Mouse (Mus musculus) layer of hippocampus, adult 2 months (tissue): ENCODE results near the gene Sipa1l3. TPM values are rescaled to one million over a fixed set of nuclear protein-coding genes. Genes with fewer than 3 reads are reported as not detected.

ENCODE experiments used
- DNase-seq, 2 experiments: peaks; one replicate each; pipeline ENCODE4 v3.0.0; 2022; ENCODE audit warnings: low spot score in 2 of 2
- H3K27ac ChIP-seq: fragments of 200-600 bp; 2 replicates; pipeline ENCODE4 v1.8.1; 2022
- H3K4me3 ChIP-seq: fragments of 200-600 bp; 2 replicates; pipeline ENCODE4 v1.8.1; 2022; ENCODE audit warnings: mild to moderate bottlenecking
- CTCF ChIP-seq: fragments of 200-600 bp; conservative IDR thresholded peaks from 2 replicates; pipeline ENCODE4 v1.8.1; 2022; ENCODE audit warnings: antibody characterized with exemption, mild to moderate bottlenecking, moderate library complexity
- total RNA-seq, 2 experiments: library from RNA; stranded (reverse); gene quantifications; 2 replicates each; pipeline ENCODE4 v1.2.3; 2021

Gene Sipa1l3
- total RNA-seq, 2 experiments from 2014 or later, result 240 to 260 TPM

DNA sequence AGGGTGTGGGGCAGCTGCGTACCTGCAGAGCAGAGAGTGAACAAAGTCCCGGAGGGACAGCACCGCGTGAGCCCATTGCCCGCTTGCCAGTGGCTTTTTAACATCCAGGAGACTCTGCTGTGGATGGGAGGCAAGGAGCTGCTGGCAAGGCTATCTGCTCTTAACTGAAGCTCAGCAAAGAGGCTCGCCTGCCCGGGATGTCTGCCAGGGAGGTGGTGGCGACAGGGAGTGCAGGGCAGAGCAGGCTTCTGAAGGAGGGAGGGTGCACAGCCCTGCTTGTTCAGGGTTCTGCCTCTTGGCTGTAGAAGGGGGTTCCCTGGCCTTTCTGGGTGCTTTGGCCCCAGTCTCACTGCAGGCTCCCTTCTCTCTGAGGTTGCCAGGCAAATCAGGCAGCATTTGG, 164.3 kb downstream of the Sipa1l3 start:
- H3K27ac ChIP-seq, result peak overlapping the region; percentile 52; the same call in 1 of the 2 replicates
- TF ChIP-seq CTCF, result peak; percentile 60
- peak; percentile 58 to 75 for DNase-seq
- no peak overlapping the region for H3K4me3 ChIP-seq

DNA sequence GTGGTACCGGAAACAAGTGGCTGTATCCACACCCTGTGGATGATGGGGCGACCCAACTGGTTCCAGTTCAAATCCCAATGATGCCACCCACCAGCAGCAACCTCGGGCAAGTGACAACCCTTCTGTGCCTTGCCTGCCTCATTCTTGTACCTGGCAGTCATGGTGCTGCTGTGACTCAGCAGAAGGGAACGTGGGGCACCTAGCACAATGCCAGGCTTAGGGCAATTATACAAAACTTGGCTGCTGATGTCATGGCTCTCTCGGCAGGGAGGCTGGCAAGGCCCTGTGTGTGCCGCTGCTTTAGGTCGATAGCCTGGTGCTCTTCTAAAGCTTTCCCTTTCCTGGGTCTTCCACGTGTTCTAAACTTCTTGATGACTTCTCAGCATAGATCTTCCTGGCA, 166.2 kb downstream of the Sipa1l3 start:
- Histone ChIP-seq H3K4me3 (no peak overlapping the region), H3K27ac (peak overlapping the region; percentile 15; the same call in 1 of the 2 replicates)
- TF ChIP-seq CTCF, result no peak
- DNase-seq, result no peak

DNA sequence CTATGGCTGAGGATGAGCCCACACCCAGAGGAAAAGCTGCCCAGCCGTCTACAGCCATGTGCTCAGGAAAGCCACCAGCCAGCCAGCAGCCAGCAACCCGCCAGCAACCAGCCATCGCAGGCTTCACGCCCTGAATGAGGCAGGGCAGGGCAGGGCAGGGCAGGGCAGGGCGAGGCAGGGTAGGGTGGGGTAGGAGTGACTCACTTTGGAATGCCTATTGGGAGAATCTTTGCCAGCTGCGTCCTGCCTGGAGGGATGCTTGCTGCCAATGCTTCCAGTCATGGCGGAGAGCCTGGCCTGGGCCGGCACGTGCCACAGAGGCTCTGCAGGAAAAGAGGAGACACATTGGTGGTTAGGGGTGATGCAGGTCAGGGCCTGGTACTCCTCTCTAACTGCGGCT, 168.0 kb downstream of the Sipa1l3 start:
- Histone ChIP-seq H3K27ac (peak overlapping the region; percentile 64), H3K4me3 (no peak overlapping the region)
- no peak for TF ChIP-seq CTCF
- no peak for DNase-seq

DNA sequence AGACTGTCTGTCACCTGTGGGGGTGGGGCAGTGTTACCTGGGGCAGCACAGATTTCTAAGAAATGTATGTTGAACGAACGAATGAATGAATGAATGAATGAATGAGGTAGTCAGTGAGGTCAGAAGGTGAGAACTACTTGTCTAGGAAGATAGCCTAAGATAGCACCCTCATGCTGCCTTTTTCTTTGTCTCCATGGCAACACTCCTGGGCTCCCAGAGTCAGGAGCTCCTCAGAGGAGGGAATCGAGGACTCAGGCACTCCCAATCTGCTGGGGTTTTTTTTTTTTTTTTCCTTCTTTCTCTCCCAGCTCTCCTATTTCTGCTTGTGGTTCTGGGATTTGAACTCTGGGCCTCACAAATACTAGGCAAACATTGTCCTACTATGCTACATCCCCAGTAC, 172.2 kb downstream of the Sipa1l3 start:
- DNase-seq, result no peak
- peak overlapping the region; percentile 62 for H3K27ac ChIP-seq
- no peak overlapping the region for H3K4me3 ChIP-seq
- no peak for TF ChIP-seq CTCF

DNA sequence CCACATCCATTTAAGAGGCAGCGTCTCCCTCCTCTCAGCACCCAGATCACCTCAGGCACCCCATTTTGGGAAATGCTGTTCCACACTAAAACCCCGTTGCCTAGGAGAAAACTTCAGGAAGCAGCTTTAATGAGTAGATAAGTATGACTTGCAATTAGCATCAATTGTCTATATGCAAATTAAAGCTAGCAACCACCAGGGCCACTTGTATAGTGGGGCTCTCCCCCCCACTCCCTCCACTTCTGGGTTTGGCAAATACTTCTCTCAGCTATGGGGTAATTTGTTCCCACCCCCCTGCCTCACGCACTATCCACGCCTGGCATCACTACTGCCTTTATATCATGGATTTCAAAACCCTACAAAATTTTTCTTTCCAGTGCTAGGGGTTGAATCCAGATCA, 172.9 kb downstream of the Sipa1l3 start:
- no peak for DNase-seq
- Histone ChIP-seq H3K4me3 (no peak overlapping the region), H3K27ac (peak overlapping the region; percentile 62)
- no peak for TF ChIP-seq CTCF

DNA sequence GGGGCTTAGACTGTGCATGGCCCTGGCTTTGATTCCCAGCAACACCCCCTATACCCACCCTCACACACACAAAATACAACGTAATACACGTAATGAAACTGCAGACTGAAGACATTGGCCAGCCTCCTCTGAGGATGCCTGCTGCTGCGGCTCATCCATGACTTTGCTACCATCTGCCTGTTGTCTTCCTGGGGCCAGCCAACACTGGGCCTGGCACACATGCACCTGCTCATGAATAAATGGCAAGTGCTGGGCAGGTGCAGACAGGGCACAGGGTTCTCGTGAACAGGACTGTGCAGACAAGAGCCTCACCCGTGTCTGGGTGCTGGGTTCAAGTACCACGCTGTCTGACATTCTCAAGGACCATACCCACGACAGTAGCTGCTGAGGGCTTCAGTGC, 174.7 kb downstream of the Sipa1l3 start:
- no peak for TF ChIP-seq CTCF
- no peak for DNase-seq
- peak overlapping the region; percentile 81 for H3K27ac ChIP-seq
- no peak overlapping the region for H3K4me3 ChIP-seq

DNA sequence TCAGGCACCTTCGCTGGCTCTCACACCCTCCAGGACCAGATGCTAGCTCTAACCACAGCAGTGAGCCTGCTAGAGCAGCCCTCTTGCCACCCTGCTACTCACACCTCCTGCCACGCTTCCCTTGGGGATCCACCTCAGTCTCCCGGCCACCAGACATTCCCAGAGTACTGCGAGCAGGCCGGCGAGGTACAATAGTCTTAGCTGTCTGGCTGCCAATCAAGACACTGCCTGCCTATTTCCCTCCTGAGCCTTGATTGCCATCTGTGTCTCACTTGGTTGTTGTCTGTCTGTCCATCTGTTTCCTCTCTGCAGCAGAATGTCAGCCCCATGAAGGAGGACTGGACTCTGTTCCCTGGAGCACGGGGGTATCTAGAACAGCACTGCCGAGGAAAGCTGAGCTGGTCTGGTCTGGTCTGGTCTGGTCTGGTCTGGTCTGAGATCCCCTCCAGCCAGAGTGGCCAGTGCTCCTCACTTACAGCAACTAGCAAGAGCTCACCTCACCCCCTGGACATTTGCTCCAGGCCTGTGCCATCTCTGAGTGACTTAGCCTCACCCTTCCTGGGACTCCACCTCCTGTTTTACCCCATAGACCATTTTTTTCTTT, 175.8 kb downstream of the Sipa1l3 start:
- no peak for TF ChIP-seq CTCF
- peak overlapping the region; percentile 81 for H3K27ac ChIP-seq
- DNase-seq, result peak; percentile 50 to 58
- no peak overlapping the region for H3K4me3 ChIP-seq

DNA sequence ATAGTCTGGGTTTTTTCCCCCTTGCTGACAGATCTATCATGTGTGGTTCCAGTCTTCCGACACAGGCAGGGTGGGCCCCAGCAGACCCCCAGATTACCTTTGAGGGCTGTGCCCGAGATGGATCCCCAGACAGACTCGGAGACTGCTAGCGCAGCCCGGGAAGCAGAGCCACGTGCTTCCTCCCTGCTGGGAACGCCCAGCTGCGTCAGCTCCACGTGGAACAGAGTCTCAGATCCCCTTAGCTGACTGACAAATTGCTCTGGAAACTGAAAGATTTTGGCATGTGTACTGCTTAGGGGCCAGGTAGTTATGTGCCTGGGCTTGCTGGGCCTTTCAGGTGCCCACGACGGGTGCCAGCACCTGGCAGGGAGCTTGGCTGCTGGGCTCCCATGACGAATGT, 176.7 kb downstream of the Sipa1l3 start:
- Histone ChIP-seq H3K4me3 (no peak overlapping the region), H3K27ac (peak overlapping the region; percentile 81)
- no peak for DNase-seq
- no peak for TF ChIP-seq CTCF

DNA sequence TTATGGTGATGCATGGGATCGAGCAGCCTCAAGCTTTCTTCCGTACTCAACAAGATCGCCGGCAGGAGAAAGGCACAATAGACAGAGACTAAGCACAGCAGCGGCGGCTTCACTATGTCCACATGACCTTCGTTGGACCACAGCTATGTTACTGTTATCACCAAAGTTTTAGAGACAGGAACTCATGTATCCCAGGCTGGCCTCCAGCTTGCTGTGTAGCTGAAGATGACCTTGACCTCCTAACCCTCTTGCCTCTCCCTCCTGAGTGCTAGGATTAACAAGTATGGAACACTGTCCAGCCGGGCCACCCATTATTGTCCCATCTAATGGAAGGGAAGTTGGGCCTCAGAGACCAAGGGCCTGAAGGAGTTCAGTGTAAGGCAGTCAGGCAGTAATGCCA, 177.6 kb downstream of the Sipa1l3 start:
- Histone ChIP-seq H3K4me3 (no peak overlapping the region), H3K27ac (peak overlapping the region; percentile 81; the same call in 1 of the 2 replicates)
- no peak for TF ChIP-seq CTCF
- no peak for DNase-seq

DNA sequence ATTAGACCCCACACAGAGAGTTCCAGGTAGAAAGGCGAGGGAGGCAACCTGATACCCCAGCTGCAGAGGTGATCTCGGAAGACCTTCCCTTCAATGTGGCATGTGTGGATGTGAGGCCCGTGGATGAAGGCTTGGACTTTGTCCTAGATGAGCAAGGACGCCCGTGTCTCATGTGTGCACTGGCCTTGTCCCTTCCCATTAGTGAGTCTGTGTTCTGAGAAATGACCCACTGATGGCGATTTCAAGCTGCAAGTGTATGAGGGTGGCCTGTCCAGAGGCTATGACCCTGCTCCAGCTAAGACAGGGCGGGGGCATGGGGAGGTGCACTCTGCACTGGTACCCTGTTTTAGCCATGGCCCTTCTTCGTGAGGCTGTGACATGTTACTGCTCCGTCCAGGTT, 178.2 kb downstream of the Sipa1l3 start:
- no peak overlapping the region for H3K4me3 ChIP-seq
- TF ChIP-seq CTCF, result no peak
- DNase-seq, result no peak
- no peak overlapping the region for H3K27ac ChIP-seq

DNA sequence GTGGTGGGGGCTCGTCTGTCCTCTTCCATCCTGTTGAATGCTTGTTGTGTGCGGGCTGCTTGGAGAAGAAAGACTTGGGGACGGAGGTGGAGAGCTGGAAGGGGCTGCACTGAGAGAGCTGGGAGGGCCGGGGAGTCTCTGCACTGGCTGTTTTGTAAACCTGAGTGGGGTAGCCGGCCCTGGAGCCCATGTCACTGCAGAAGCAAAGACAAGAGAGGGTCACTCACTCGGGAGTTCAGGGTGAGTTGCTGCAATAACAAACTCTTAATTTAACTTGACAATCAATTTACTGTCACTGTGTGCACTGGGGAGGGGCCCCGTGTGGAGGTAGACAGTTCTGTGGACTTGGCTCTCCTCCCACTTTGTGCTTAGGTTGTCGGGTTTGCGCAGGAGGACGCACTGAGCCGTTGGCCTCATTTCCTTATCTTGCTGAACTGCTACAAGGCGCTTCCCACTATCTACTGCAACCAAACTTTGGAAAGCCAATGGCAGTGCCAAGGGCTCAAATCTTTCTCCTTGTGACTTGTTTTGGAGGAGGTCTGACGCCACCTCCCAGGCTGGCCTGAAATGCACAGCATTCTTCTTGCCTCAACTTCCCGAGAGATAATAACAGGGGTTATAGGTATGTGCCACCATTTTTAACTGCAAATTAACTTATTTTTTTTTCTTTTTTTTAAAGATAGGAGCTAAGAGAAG, 179.3 kb downstream of the Sipa1l3 start:
- H3K27ac ChIP-seq, result no peak overlapping the region
- no peak overlapping the region for H3K4me3 ChIP-seq
- TF ChIP-seq CTCF, result no peak
- no peak for DNase-seq

DNA sequence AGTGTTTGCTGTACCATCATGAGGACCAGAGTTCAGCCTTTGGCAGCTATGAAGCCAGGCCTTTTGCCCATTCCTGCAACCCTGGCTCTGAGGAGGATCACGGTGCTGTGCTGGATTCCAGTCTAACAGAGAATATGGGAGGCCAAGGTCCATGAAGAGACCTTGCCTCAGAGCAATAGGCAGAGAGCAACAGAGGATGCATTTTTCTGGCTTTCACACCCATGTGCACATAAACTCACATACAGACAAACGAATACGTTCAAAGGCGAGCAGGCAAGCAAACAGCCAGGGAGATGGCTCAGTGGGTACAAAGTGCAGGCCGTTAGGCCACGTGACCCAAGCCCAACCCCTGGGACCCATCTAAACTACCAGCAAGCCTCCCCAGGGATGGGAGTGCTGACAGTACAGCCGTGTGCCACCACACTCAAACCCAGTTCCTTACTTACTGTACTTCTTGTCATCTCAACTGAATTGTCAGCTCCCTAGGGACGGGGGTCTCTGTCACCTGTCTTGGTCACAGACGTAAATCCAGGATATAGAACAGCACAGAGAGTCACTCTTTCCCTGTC, 180.0 kb downstream of the Sipa1l3 start:
- H3K4me3 ChIP-seq, result no peak overlapping the region
- no peak for TF ChIP-seq CTCF
- H3K27ac ChIP-seq, result no peak overlapping the region
- no peak for DNase-seq

DNA sequence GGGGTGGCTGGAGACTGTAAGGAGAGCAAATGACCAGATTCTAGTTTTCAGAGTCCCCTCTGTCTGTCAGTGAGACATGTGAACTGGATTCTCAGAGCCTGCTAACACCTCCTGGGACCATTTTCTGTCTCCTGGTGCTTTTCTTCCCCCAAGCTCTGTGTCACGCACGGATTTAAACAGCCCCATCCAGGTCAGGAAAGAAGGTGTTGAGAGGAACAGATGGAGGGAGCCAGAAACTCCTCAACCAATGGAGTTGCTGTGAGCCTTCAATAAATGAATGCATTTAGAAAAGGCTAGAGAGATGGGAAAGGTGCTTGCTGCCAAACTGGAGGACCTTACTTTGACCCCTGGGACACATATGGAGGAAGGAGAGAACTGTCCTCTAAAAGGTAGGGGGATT, 180.7 kb downstream of the Sipa1l3 start:
- DNase-seq, result no peak
- Histone ChIP-seq H3K27ac (no peak overlapping the region), H3K4me3 (no peak overlapping the region)
- no peak for TF ChIP-seq CTCF

DNA sequence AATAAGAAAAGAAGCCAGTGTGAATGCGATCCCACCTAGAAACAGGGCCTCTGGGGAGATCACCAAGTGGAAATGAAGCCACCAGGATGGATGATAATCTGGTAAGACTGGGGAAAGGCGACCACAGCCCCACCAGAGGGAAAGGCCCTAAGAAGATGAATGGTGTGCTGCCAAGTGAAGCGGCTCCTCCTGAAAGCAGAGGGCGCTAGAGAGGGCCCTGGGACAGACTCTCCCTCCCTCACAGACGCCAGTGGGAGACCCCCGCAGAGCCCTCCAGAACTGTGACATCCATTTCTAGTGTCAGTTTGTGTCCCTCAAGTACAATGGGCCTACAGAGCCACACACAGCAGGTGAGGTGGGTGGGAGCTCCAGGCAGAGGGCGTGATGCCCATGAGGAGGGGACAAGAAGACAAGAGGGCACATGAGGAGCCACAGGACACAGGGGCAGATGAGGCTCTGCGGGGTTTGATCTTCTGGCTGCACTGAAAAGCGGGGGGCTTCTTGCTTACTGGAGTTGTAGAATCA, 181.6 kb downstream of the Sipa1l3 start:
- no peak for DNase-seq
- TF ChIP-seq CTCF, result peak; percentile 61
- no peak overlapping the region for H3K4me3 ChIP-seq
- no peak overlapping the region for H3K27ac ChIP-seq
